Mouse (Mus musculus): ENCODE data around the gene Olfr683. TPM values are rescaled to one million over a fixed set of nuclear protein-coding genes. Genes with fewer than 3 reads are reported as not detected.
"Not testable (repeated sequence)": the region's sequence is repeated elsewhere in the genome, so short reads cannot be mapped to it uniquely, and the experiment has no call there.

The Olfr683 gene
- polyA plus RNA-seq (2012): not detected in 2 replicates

DNA sequence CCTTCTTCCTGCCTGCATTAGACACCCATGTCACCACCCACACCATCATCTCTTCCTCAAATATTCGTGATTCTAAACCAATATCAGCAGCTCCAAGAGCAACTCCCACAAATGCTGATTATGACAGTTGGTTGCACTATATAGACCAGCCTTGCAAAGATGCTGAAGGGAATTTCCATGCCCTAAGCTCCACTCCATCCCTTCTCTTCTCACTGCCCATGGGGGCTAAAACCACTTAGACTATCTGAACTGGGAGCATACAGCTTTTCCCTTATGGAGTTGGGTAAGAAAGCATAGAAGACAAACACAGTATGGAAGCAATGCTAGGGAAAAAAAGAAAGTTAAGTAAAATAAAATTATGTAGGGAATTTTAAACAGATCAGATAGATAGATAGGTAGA is at the start of gene Olfr683:
Gene Olfr683, minus strand, starts transcription at position 101 of the 400 bp plus-strand sequence.
- TF ChIP-seq GATA1 (IDR thresholded peaks at IDR 0.05; ENCODE audit: low read length): no peak

DNA sequence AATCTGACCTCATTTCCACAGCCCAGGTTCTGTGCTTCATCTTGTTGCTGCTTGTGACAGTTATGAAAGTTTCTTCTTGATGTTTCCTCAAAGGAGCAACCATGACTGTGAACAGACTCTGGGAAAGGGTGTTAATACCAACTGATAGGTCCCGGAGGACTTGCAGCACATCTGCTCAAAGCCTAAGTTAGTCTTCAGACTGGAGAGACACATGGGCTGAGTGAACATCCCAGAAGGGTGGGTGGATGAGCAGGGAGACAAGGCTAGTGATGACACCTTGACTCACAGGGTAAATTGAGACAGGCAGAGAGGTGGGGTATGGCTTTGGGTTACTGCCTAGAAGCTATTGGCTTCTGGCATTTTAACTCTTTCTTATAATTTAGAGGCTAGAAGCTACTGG is 39.1 kb upstream of the Olfr683 start, which contains the start of gene Olfr685:
Gene Olfr685, minus strand, starts transcription at position 101 of the 400 bp plus-strand sequence.
- no peak for TF ChIP-seq GATA1 (IDR thresholded peaks at IDR 0.05; ENCODE audit: low read length)

DNA sequence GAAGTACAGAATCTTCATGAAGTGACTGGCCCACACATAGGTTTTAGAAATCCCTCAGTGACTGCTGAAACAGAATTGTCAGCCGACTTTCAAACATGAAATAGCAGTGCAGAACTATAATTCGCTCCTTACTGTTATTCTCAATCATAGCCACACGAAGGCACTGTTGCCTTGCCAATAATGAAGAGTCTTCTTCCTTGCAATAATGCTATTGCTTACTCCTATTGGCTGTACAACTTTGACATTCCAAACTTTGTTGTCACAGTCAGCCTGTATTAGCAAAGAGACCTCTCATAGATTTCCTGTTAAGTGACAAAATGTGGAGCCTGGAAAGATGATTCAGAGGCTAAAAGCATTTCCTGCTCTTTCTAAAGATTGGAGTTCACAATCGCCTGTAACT is 24.0 kb upstream of the Olfr683 start:
- no peak for TF ChIP-seq GATA1 (IDR thresholded peaks at IDR 0.05; ENCODE audit: low read length)

DNA sequence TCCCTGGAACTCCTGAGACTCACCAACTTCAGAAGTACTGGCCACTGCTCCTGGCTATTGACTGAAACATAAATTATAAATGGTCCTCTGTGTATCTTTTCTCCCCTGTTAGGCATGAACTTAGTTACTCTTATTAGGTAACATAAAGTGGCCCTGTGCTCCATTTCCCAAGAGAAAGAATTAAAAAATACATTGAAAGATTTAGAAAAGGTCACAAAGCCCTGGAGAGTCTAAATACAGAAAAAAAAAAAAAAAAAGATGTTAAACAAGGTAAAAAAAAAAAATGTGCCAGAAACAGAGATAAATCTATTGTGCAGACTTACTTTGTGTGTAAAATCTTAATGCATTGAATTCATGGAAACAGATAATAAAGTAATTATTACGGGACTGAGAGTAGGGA is 16.7 kb upstream of the Olfr683 start, which contains the start of gene Olfr684:
Gene Olfr684, minus strand, starts transcription at position 101 of the 400 bp plus-strand sequence.
- no peak for TF ChIP-seq GATA1 (IDR thresholded peaks at IDR 0.05; ENCODE audit: low read length)

DNA sequence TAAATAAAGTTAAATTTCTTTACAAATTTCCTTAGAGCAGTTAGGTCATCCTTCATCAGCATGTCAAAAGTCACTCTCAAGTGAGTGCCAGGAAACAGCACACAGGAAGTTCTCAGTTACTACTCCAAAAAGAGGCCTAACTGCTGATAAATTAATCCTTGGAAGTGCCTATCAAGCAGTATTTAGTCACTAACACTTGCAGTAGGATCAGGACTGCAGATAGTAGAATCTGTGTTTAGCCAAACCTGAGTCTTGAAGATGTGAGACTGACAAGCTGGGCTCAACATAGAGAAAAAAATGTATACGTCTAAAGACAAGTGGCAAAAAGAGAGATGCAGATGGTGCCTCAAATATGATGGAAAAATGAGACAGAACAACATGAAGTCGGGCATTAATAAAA is 5.5 kb downstream of the Olfr683 start:
- TF ChIP-seq GATA1 (IDR thresholded peaks at IDR 0.05; ENCODE audit: low read length): no peak

DNA sequence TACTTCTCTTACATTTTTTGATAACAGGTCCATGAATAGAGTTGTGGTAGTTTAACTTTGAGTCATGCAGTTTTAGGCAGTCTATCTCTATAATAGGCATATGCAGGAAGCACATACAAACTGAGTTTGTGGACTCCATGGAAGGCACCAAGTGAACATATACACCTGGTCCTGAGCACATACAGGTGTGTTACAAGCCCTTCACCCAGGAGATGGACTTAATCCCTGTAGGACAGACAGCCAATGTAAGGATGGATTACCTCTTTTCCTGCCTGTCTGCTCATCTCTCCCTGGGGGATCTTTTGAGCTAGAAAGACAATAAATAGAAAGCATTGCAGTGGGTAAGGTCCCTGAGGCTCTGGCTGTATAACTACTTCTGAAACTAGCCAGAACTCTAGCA is 30.3 kb downstream of the Olfr683 start, which contains the start of gene Olfr681:
Gene Olfr681, plus strand, starts transcription at position 301 of the 400 bp plus-strand sequence.
- no peak for TF ChIP-seq GATA1 (IDR thresholded peaks at IDR 0.05; ENCODE audit: low read length)

DNA sequence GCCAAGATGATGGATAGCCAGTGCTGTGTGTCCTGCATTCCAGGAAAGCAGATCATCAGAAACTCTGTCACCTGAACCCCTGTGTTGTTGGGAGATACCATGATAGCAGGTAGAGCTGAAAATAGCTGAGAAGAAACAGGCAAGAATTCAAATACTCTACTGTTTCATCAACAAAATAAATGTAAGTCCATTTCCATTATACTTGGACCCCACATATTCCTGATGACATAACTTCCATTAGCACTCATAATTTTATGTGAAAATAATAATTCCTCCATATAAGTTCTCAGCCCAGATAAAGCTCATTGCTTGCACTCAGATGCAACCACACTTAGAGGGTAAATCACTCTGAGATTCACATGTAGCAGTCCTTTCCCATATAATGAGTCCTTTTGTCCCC is 54.1 kb downstream of the Olfr683 start, which contains the start of gene Olfr680-ps1:
Gene Olfr680-ps1, minus strand, starts transcription at position 101 of the 400 bp plus-strand sequence.
- TF ChIP-seq GATA1 (IDR thresholded peaks at IDR 0.05; ENCODE audit: low read length): not testable (repeated sequence)

Other genes with a start within 250 kb of the Olfr683 start
- gene Olfr667, start 225.5 kb downstream of the Olfr683 start, polyA plus RNA-seq (2012): not detected in 2 replicates
- gene Olfr668, start 219.0 kb downstream of the Olfr683 start, polyA plus RNA-seq (2012): not detected in 2 replicates
- not detected in 2 replicates for gene Olfr669, start 212.8 kb downstream of the Olfr683 start, polyA plus RNA-seq (2012)
- not detected in 2 replicates for gene Olfr670, start 184.4 kb downstream of the Olfr683 start, polyA plus RNA-seq (2012)
- not detected in 2 replicates for gene Olfr671, start 167.9 kb downstream of the Olfr683 start, polyA plus RNA-seq (2012)
- not detected in 2 replicates for gene Olfr672, start 145.0 kb downstream of the Olfr683 start, polyA plus RNA-seq (2012)
- not detected in 2 replicates for gene Olfr675, start 118.6 kb downstream of the Olfr683 start, polyA plus RNA-seq (2012)
- gene Olfr676, start 114.3 kb downstream of the Olfr683 start, polyA plus RNA-seq (2012): not detected in 2 replicates
- gene Olfr677, start 95.6 kb downstream of the Olfr683 start, polyA plus RNA-seq (2012): not detected in 2 replicates
- not detected in 2 replicates for gene Olfr678, start 82.5 kb downstream of the Olfr683 start, polyA plus RNA-seq (2012)
- gene Olfr679, start 65.8 kb downstream of the Olfr683 start, polyA plus RNA-seq (2012): not detected in 2 replicates
- gene Olfr680-ps1, start 54.2 kb downstream of the Olfr683 start, polyA plus RNA-seq (2012): not detected in 2 replicates
- gene Olfr681, start 30.2 kb downstream of the Olfr683 start, polyA plus RNA-seq (2012): not detected in 2 replicates
- gene Olfr684, start 16.6 kb upstream of the Olfr683 start, polyA plus RNA-seq (2012): not detected in 2 replicates
- gene Olfr685, start 39.0 kb upstream of the Olfr683 start, polyA plus RNA-seq (2012): not detected in 2 replicates
- not detected in 2 replicates for gene Olfr686, start 60.5 kb upstream of the Olfr683 start, polyA plus RNA-seq (2012)
- not detected in 2 replicates for gene Olfr688, start 141.1 kb upstream of the Olfr683 start, polyA plus RNA-seq (2012)
- gene Olfr689, start 164.2 kb upstream of the Olfr683 start, polyA plus RNA-seq (2012): not detected in 2 replicates
- gene Olfr690, start 187.1 kb upstream of the Olfr683 start, polyA plus RNA-seq (2012): not detected in 2 replicates
- gene Olfr691, start 195.3 kb upstream of the Olfr683 start, polyA plus RNA-seq (2012): not detected in 2 replicates
- gene Olfr692, start 221.2 kb upstream of the Olfr683 start, polyA plus RNA-seq (2012): not detected in 2 replicates
- not detected in 2 replicates for gene Gm5901, start 228.0 kb upstream of the Olfr683 start, polyA plus RNA-seq (2012)